Mouse (Mus musculus): Measurements from ENCODE around the gene Fam13a.

The Fam13a gene

DNA sequence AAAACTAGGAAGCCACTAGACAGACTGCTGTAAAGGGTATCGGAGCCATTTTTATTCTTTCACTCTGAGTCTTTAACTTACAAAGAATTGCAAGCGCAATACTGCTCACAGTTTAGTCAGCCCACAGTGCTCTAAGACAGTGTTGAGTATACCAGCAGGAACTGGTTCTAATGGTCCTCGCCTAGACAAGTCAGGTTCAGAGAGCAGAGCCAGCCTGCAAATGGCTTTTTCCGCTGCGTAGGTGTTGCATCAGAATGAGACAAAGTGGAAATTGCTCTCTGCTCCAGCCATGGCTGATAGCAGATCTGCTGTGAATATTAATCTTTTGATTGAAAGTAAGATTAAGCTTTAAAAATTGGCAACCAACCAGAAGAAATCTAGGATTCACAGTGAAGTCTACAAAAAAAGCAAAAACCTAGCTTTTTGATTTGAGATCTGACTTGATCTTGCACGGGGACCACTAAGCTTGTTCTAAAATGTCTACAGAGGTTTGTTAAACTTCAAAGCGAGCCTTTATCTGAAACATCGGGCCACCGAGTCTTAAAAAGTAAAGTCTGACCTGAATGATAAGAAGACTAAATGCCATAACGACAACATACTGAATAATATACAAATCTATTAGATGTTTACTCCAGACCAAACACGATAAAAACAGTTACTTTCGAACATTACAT lies 91.7 kb downstream of the Fam13a start:
- no peak for DNase-seq

- DNase-seq: no peak
Observed at GRCm38 (mm10) chr6:58931149-58931548, 93.2 kb downstream of the Fam13a start.

- peak; percentile 31 to 63 for DNase-seq
Observed at GRCm38 (mm10) chr6:58929911-58930431, 94.4 kb downstream of the Fam13a start.

DNA sequence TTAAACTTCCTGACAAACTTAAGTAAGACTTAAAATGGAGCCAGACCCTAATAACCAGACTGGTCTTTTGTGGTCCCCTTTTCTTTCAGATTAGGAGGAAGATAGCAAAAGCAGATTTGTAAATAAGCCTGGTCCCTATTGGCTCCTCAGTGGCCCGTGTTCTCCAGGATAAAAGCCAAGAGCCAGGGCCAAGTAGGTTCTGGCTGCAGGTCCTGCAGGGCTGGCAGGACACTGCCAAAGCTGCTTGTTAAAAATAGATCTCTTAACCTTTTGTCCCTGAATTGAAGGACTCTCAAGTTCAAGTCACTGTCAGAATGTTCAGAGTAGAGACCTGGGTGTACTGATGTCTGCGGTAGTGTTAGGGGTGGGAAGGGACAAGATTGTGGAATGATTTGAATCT lies 96.5 kb downstream of the Fam13a start:
- peak; percentile 43 to 44 for DNase-seq

GRCm38 (mm10) chr6:58922511-58922910 lies 101.8 kb downstream of the Fam13a start:
- no peak for DNase-seq

GRCm38 (mm10) chr6:58921623-58922022 lies 102.7 kb downstream of the Fam13a start:
- no peak for DNase-seq

DNA sequence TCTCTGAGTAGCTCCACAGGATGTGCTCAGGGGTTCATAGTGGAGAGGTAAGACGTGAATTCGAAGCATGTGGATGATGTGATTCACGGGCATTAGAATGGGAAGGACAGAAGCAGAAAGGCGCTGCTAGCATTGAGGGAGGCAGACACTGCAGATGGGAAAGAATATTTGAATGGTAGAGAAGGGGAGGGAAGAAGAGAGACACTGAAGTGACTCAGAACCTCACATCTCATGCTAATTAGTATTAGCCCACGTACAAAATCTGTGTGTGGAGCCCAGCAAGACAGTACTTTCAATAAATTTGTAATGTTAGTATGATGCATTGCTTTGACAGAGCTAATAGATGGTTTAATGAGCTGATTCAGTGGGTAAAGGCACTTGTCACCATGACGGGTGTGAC lies 103.6 kb downstream of the Fam13a start:
- no peak for DNase-seq

DNA sequence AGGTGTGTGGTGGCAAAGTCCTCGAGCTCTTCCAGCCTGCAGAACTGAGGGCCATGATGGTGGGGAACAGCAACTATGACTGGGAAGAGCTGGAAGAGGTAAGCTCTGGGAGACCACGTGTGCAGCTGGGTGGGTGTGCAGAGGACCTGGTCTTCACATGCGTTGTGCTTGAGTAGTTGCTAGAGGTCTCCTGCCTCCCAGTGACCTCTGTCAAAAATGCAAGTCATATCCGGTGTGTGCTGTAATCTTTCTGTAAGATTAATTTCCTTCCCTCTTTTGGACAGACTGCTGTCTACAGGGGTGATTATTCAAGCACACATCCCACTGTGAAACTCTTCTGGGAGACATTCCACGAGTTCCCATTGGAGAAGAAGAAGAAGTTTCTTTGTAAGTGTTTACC lies 107.9 kb downstream of the Fam13a start:
- DNase-seq: no peak

DNA sequence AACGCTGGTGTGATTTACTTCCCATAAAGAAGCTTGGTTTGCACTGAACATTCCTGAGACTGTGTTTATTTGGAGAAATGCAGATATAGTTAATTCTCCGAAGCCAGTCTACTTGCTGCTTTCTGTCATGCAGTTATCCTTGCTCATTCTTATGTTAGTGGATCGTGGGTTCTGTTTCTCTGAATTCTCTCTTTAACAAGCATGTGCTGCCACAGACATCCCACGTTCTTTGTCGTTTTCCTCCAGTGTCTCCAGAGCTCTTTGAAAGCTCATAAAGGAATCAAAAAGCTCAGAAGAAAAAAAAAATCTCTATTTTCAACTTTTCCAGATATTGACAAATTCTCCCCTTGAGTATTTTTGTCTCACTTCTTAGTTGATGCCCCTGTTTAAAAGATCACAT lies 110.4 kb downstream of the Fam13a start:
- DNase-seq: no peak

GRCm38 (mm10) chr6:58913551-58913950 lies 110.8 kb downstream of the Fam13a start:
- DNase-seq: no peak

DNA sequence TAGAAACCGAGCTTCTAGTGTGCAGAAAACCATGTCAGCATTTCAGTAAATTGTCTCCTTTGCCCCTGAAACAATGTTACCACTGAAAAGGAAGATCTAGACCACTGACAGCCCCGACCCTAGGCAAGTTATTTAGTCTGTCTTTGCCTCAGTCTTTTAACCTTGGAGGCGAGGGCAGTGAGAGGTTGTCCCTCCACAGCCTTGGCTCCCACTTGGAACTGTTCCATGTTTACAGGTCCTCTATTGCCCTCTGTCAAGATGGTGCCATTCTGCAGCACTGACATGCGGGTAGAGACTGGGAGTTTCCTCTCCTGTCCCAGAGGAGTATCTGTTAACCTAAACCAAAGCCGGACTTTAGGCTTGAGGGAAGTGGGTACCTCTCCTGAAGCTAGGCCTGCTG lies 111.5 kb downstream of the Fam13a start:
- DNase-seq: no peak

DNA sequence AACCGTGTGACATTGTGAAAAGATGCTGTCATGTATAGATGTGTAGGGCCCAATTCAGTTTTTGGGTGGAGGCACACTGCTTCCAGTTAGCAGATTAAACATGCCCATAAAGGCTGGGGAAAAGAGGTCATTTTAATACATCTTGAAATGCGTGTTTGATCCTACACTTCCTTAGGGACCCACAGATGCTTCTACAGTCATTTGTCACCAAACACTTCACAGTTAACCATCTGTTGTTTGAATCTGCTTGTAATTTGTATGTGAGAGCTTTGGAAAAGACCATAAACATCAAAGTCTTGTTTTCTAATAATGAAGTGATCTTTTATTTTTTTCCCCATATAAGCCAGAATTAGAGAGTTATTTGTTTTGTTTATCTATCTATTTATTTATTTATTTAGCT lies 116.6 kb downstream of the Fam13a start:
- no peak for DNase-seq

GRCm38 (mm10) chr6:58907336-58907735 lies 117.0 kb downstream of the Fam13a start:
- DNase-seq: no peak

- no peak for DNase-seq
Observed at GRCm38 (mm10) chr6:58906852-58907261, 117.5 kb downstream of the Fam13a start, which contains the start of gene Nap1l5. Gene Nap1l5, minus strand, starts transcription at chr6:58907076.

GRCm38 (mm10) chr6:58904551-58904950 lies 119.8 kb downstream of the Fam13a start:
- DNase-seq: no peak

- DNase-seq: no peak
Observed at GRCm38 (mm10) chr6:58903171-58903570, 121.2 kb downstream of the Fam13a start.

- DNase-seq: no peak
Observed at GRCm38 (mm10) chr6:58900536-58900935, 123.8 kb downstream of the Fam13a start.

DNA sequence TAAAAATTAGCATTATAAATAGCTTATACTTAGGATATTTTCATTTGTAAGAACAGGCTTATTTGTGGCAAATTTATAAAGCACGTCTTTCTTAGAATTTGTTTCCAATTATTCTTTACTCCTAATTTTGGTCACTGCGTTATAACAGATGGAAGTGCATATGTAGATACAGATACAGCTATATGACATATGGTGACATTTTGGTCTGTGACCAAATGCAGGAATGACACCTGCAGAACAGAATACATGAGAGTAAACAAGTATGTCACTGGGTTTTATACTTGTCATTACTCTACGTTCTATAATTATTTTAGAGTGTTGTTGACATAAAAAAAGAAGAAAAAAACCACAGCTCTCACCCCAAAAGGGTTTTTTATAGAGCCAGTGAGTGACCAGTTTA lies 125.3 kb downstream of the Fam13a start:
- DNase-seq: no peak

DNA sequence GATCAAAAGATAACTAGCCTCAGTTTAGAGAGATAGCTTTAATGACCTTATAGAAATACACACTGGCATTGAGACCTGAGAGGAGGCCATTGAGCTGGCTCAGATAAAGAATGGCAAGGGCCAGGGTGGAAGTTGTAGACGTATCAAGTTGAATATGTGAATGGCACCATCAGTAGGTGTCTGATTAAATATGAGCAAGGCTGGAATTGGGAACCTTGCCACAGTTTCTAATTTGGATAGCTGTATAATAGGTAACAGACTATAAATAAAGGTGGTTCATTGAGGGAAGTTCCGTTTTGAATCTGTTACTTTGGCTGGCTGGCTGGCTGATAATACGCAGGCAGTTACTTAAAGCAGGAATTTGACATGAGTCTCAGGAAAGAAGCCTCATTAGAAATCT lies 127.7 kb downstream of the Fam13a start:
- DNase-seq: no peak

GRCm38 (mm10) chr6:58894994-58895393 lies 129.4 kb downstream of the Fam13a start:
- no peak for DNase-seq

DNA sequence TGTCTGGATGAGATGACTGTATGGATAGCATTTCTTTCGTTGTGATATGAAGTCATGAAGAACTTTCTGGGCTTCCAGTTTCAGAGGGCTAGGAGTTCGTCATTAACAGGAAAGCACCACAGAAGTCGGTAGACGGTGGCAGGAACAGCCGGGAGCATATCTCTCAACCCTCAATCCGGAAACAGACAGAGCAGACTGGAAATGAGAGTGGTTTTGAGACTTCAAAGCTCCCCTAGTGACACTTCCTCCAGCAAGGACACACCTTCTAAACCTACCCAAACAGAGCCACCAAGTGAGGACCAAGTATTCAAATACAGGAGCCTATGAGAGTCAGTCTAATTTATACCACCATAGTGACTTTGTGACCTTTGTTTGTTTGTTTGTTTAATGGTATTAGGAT lies 131.0 kb downstream of the Fam13a start:
- no peak for DNase-seq

DNA sequence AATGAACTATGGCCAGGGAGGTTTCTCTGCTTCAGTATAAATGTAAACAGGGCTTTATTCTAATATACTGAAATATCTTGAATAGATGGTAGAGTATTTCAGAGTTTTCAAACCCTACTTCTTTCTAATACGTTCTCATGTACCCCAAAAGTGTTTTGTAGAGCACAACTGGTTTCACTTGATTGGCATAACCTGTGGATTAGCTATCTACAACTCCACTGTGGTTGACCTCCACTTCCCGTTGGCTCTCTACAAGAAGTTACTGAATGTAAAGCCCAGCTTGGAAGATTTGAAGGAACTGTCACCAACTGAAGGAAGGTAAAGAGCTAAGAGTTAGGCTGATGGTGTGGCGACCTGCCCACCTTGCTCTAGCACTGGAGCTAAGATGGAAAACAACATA lies 134.4 kb downstream of the Fam13a start:
- no peak for DNase-seq

DNA sequence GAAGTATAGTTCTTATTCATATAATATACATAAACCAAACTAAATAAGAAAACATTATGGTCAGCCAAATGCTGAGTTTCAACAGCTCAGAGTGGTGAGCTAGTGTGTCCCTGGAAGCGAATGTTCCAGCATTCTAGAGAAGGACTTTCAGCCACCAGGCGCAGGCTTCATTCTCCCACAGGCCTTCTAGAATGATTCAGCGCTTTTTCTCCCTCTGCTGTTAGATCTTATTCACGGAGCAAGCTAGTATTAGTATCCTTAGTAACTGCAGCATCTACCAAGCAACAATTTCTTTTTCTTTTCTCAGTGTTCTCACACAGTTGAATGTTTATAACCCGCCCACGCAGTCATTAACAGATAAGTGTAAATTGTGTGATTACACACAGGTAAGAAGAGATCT lies 142.1 kb downstream of the Fam13a start:
- DNase-seq: no peak
